Mouse (Mus musculus) kidney, adult 11 months (tissue): Measurements from ENCODE around the gene Uchl3.

Source experiments
- DNase-seq: peaks from one replicate; pipeline ENCODE4 v3.0.0; 2022

Uchl3 gene

DNA sequence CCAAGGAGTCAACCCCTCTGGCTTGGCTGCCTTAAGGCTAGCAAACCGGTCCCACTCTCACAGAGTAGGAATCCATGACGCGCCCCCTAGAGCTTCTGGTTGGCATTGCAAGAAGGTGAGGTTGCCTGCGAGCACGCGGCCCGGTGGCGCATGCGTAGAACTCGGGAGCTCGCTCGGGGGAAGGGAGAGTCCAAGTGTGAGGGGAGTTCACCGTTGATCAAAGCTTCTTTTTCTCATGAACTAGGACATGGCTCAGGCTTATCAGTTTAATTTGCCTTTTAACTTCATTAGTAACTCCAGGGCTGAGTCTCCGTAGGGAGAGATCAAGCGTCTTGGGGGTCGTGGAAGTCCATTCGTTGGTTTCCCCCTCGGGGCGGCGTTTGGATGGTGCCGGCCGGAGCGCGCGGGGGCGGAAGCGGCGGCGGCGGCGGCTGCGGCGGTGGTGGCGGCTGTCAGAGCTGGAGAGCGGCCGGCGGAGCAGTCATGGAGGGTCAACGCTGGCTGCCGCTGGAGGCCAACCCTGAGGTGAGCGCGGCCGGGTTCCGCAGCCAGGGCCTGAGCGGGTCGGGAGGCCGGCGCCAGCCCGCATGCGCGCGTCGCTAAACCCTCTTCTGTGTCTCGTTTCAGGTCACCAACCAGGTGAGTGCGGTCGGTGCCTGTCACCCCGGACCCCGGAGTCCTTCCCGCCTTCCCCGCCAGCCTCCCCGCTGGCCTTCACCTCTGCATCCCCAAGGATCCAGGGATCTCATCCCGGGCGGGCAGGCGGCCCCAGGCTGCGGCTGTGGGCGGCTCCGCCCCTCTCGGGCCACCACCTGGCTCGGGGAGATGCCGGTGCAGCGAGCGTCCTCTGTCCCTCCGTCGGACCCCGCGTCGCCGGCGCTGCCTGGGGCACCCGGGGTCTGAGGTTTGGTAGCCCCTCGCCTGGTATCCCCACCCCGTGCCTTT lies at the start of gene Uchl3:
Gene Uchl3 (plus strand): TSS at position 387 of the 945 bp plus-strand sequence.
- DNase-seq = peak; percentile 92

- no peak for DNase-seq
These were observed 47.9 kb upstream of the Uchl3 start for GRCm38 (mm10) chr14:101605843-101606242.

- peak; percentile 25 for DNase-seq
These were observed 45.9 kb upstream of the Uchl3 start for GRCm38 (mm10) chr14:101607631-101608518.

GRCm38 (mm10) chr14:101608519-101609368 lies 45.0 kb upstream of the Uchl3 start, which contains the start of gene Tbc1d4:
Gene Tbc1d4, minus strand, starts transcription at chr14:101609191.
- peak; percentile 91 for DNase-seq

- no peak for DNase-seq
These were observed 43.1 kb upstream of the Uchl3 start for GRCm38 (mm10) chr14:101610701-101611100.

- DNase-seq = no peak
These were observed 40.6 kb upstream of the Uchl3 start for GRCm38 (mm10) chr14:101613206-101613605.

DNA sequence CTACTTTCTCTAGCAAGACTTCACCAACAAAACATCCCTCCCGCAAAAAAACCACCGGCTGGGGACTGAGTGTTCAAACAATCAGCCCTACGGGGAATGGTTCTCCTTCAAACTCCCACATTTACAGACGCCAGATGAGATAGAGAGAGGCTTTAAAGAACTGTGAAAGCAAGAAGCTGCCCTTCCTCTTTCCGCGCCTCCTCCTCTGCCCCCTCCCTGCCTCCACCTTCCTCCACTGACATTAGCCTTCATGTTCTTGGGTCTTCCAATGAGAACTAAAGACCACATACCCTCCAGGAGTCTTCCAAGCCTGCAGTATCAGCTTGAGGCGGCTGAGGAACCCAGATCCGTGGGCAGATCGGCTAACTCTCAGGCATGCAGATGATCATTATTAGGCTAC lies 37.6 kb upstream of the Uchl3 start:
- DNase-seq = no peak

- DNase-seq = no peak
These were observed 36.1 kb upstream of the Uchl3 start for GRCm38 (mm10) chr14:101617680-101618079.

GRCm38 (mm10) chr14:101630548-101630947 lies 23.2 kb upstream of the Uchl3 start:
- DNase-seq = no peak

DNA sequence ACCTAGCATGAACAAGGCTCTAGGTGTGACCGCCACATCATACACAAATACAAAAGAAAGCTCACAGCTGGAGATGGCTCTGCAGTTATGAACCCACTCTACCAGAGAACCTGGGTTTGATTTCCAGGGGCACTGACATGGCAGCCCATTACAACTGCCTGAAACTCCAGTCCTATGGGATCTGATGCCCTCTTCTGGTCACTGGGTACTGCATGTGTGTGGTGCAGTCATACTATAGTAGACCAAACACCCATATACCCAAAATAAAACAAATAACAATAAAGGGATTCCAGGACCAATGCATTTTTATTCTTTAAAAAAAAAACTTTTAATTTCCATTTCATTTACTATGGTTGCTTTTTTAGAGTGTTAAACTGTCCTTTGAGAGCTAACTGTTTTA lies 18.0 kb upstream of the Uchl3 start:
- no peak for DNase-seq

DNA sequence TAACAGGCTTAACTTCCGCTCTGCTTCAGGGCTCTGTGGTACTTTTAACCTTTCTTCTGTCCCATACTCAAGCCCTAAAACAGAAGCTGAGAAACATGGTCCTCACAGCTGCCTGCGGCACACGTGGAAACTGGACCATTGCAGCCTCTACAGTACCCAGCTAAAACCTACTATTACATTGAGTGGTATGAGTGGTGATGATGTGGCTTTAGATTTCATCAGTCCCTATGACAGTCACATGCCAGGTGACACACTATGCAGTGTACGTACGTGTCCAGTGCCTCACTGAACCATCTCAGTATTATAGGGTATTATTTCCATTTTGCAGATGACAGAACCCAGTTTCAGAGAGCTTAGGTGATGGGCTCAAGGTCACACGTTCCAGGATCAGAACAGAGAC lies 16.4 kb upstream of the Uchl3 start:
- DNase-seq = no peak

DNA sequence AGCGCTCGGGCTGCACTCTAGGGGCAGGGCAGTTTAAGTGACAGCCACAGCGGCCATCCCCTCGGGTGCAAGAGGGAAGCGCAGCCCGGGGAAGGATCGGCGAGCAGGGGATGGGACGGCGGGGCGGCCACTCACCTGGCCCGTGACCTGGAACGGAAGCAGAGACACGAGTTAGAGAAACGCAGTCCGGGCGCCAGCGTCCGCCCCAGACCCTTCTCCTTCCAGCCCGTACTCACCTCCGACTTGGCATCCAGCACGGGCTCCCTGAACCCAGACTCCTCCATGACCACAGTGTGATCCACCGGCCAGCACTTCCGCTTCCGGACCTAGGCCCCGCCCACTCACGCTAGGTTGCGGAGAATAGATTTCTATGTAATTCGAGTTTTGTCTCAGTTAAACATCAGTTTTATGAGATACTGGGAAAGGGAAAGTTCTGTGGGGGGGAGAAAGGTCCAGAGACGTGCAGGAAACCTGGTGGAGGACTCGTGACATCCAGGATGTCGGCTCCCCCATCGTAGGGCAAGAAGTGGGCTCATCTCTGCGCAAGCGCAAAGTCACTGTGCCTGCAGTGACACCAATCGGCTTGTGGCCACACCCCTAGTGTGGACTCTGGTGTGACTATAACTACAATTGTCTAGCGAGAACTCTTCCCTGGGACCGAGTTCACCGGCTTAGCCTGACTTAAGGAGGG lies 13.5 kb upstream of the Uchl3 start, which contains the start of gene Commd6:
Gene Commd6 (minus strand): TSS at position 534 of the 691 bp plus-strand sequence.
- peak; percentile 94 for DNase-seq

GRCm38 (mm10) chr14:101644948-101645347 lies 8.8 kb upstream of the Uchl3 start:
- DNase-seq = no peak

GRCm38 (mm10) chr14:101650551-101650950 lies 3.2 kb upstream of the Uchl3 start:
- no peak for DNase-seq

- no peak for DNase-seq
These were observed 1.2 kb upstream of the Uchl3 start for GRCm38 (mm10) chr14:101652571-101652970.

- DNase-seq = no peak
These were observed 751 bp downstream of the Uchl3 start for GRCm38 (mm10) chr14:101654526-101654909.

- DNase-seq = no peak
These were observed 2.5 kb downstream of the Uchl3 start for GRCm38 (mm10) chr14:101656307-101656706.

- DNase-seq = no peak
These were observed 8.1 kb downstream of the Uchl3 start for GRCm38 (mm10) chr14:101661654-101662412.

DNA sequence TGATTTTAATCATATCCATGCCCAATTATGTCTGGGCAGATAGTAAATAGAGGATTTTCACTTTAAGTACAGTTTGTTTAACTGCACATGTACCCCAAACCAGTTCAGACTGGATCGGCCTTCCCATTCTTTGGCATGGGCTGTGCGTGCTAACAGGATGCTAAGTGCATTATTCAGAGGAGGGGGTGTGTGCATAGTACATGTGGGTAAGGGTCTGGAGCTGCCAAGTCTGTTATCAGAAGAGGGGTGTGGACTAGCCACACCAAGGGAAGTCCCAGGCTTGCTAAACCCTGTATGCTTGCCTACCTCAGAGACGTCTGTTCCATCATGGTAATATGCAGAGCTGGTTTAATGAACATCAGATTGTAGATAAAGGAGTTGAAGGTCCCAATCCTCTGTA lies 10.5 kb downstream of the Uchl3 start:
- DNase-seq = no peak

- no peak for DNase-seq
These were observed 12.3 kb downstream of the Uchl3 start for GRCm38 (mm10) chr14:101666056-101666455.

DNA sequence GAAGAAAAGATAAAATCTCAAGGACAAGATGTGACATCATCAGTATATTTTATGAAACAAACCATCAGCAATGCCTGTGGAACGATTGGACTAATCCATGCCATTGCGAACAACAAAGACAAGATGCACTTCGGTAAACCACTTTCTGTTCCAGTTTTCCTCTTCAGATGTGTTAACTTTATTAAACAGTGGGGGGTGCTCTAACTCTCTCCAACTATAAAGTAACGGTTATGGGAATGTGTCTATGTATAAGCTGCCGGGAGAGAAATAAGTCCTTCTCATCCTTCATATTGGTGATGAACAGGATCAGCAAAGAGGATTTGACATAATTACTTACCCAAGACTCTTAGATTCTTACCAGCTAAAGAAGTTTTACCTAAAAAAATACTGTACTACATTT lies 12.8 kb downstream of the Uchl3 start:
- no peak for DNase-seq
